Mouse (Mus musculus) heart, adult 11 months (tissue): ENCODE results near the gene Slc3a1.

Experiments used
- DNase-seq: peaks from one replicate; pipeline ENCODE4 v3.0.0; 2022

The Slc3a1 gene

GRCm38 (mm10) chr17:85090120-85091099 is 62.2 kb downstream of the Slc3a1 start, which contains the start of the genes Prepl and Camkmt:
TSS of gene Prepl (minus strand) at chr17:85090241.
TSS of gene Camkmt (plus strand) at chr17:85090552.
- peak; percentile 99 for DNase-seq

GRCm38 (mm10) chr17:85091762-85092161 is 63.6 kb downstream of the Slc3a1 start:
- DNase-seq, result peak; percentile 23

GRCm38 (mm10) chr17:85096396-85096795 is 68.2 kb downstream of the Slc3a1 start:
- no peak for DNase-seq

DNA sequence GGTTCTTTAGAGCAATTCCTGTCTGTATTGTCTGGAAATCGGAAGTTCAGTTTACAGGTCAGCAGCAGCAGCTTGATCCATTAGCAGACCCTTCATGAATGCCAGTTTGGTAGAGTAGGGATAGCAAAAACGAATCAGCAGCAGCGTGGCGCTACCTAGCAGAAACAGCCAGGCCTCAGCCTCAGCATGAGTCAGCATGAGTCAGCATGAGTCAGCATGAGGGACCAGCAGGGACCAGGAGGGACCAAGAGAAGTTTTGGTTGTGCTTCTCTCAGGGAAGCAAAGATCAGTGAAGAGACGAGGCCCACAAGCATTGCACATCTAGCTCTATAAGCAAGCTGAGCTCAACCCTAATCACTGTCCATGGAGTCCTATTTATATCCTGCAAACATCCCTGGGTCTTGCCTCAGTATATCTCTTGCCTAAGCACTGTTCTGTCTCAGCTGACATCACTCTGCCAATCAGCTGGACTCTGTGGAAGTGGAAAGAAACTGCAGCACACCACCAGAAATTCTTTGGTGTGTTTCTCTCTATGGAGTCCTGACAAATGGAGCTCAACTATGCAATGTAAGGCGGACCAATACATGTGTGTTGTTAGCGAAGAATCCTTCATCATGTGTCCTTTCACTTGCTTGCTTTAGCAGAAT is 70.6 kb downstream of the Slc3a1 start:
- no peak for DNase-seq

DNA sequence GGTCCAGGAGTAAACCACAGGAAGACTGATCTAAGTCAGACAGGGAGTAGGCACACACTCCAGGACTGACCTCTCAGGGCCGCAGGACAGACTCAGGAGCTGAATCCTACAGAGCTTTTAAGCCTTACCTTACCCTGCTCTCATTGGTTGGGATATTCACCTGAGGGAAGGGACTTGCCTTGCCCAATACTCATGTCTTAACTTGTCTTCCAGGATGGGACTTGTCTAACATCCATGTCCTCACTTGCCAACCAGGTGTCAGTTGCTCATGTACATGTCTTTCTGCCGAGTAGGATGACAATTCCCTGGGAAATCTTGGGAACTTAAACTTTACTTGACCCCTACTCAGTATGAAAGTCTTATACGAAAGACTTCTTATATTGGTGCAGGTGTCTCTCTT is 72.1 kb downstream of the Slc3a1 start:
- no peak for DNase-seq

DNA sequence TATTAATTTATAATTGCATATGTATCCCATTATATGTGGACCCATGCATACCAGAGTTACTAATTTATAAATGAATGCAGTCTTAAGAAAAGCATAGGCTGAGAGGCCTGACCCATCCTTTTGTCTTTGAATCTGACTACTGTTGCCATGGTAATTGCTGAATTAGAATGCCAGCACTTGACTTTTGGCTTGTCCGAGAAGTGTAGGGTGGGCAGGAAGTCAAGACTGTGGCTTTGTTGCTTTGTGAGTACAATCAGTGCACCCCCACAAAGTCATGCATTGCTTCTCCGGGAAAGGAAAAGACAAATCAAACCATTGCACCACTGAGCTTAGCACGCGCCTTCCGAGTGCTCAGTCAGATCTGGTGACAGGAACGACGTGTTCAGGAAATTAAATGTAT is 73.6 kb downstream of the Slc3a1 start:
- DNase-seq, result no peak

GRCm38 (mm10) chr17:85103310-85103709 is 75.1 kb downstream of the Slc3a1 start:
- DNase-seq, result no peak

GRCm38 (mm10) chr17:85110640-85111039 is 82.5 kb downstream of the Slc3a1 start:
- no peak for DNase-seq

- DNase-seq, result no peak
Observed at GRCm38 (mm10) chr17:85113441-85113840, 85.3 kb downstream of the Slc3a1 start.
